Mouse (Mus musculus) T-cell, adult 2 months (primary cell): ENCODE results near the gene Afm.
A peak's percentile ranks its signal among the peaks of the same experiment; 100 is the strongest.

ENCODE experiments used
- DNase-seq: peaks from one replicate; pipeline ENCODE4 v3.0.0; 2022; ENCODE audit warnings: low spot score

Gene Afm

DNA sequence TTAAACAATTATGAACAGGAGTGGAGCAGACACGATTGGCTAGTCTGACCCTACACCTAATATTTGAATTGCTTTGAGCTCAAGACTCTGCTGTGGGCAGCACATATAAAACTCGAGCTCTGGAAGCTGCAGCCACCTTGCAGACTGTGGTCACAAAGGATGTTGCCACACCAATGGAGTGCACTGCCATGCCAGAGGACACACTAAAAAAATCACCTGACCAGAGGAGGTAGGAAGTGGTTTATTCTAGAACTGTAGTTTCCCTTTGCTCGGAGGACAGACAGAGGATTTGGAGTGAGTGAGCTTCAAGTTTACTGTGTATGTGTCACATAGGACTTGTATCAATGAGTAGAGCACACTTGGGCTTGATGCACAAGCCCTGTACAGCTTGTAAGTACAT, 37.3 kb downstream of the Afm start:
- no peak for DNase-seq

DNA sequence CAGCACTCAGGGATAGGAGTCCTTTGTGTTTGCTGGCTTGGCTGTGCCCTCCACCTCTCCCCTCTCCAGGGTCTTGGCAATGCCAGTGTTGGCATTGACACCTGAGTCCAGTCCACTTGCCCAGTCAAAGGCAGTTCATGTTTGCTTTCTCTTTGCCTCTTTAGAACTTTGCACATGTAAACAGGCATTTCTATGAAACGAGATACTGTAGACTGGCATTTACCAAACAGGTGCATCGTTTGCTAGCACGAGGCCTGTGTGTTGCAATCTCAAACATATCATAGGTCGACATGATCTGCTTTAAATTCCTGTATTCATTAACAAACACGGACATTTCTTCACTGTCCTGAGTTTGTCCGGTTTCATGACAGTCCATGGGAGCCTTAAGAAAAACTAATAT, 42.0 kb downstream of the Afm start, which contains the start of gene 5830473C10Rik:
Gene 5830473C10Rik, plus strand, starts transcription at position 365 of the 400 bp plus-strand sequence.
- DNase-seq = no peak

DNA sequence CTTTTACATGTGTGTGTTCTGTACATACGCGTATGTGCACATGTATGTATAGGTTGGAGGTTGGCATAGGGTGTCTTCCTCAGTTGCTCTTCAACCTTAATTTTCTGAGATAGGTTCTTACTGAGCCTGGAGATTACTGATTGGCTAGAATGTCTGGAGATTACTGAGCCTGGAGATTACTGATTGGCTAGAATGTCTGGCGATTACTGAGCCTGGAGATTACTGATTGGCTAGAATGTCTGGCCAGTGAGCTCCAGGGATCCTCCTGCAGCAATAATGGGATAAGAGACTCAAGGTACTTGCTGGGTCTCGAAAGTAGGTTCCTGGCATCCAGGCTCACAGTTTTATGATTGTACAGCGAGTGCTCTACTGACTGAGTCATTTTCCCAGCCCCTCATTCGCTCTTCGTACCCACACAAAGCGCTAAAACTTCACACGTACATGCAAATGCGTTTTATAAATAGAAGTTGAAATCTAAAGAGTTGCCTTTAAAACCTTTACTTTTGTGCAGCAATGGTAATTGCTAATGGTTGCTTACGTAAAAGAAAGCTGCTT, 43.1 kb downstream of the Afm start:
- DNase-seq = no peak

DNA sequence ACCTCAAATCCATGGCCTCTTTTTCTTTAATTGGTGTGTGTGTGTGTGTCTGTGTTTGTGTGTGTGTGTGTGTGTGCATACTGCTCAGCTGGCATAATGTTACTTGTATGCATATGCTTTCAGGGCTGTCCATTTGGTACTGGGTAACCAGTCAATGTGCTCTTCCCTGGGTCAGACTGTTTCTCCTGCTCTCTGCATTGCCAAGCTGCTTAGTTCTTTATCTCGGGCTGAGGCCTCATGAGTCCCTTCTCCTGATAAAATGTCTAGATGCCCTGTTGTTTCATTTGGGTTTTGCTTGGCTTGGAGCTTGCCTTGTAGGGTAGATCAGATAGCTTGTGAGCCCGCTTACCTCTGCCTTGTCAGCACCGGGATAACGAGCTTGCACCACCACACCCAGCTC, 44.1 kb downstream of the Afm start:
- no peak for DNase-seq

DNA sequence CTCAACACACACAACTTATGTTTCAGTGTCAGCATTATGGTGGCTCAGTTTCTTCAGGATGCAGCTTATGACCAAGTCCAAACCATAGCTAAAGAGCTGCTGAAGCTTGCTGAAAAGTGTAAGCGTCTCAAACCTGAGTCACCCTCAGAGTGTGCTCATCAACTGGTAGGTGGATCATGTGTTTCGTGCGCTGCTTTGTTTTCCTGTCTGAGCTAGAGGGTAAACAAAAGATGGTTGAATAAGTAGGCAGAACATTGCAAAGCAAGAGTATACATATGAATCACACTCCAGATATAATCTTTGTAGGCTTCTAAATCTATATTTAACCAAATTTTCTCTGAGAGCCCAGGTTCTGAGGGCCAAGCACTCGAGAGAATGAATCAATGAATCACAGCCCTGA, 45.4 kb downstream of the Afm start:
- DNase-seq = no peak

DNA sequence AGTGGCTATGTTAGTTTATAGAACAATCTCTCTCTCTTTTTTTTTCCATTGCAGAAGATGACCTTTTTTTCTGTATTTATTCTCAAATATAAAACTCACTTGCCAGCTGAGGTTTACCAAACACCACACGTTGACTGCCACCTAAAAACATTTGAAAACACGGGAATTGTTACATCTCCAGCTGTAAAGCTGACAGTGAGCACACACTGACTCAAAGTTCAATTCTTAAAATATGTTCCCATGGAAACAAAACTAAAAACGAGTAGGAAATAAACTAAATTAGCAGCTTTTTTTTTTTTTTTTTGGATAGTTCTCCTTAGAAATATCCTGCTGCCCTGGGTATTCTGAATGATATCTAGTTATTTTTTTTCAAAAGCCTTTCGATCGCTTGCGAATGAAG, 46.5 kb downstream of the Afm start:
- DNase-seq = no peak

DNA sequence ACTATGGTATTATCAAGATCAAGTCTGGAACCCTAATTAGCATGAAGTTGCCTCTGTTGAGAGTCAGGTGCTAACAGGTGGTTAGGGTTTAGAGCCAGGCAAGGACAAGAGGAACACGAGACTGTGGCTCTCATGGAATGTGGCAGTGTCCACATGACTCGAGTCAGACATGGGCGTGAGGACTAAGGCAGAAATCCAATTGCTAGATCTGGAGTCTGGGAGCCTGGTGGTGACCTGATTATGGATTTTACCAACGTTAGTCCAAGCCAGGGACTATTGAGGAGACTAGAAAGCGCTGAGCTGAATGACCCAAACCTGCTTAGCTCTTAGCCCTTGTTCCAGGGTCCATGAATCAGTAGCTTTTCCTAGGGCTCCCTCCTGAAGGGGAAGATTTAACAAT, 49.1 kb downstream of the Afm start:
- DNase-seq = no peak

DNA sequence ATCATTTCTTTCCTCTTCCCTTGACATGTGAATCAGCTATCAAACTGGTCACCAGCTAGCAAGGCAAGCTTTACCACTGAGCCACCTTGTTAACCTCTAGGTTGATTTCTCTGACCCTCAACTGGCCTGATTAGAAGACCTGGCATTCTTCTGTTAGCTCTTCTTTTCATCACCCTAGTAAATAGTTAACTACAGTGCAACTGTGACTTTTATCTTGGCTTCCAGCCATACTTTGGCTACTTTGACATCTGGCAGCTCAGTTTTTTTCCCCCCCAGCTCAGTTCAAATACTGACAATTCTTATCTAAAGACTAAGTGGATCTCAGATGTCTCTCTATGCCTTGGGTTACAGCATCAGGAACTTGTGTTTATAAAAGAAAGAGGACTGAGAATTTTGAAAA, 49.6 kb downstream of the Afm start:
- DNase-seq = no peak

DNA sequence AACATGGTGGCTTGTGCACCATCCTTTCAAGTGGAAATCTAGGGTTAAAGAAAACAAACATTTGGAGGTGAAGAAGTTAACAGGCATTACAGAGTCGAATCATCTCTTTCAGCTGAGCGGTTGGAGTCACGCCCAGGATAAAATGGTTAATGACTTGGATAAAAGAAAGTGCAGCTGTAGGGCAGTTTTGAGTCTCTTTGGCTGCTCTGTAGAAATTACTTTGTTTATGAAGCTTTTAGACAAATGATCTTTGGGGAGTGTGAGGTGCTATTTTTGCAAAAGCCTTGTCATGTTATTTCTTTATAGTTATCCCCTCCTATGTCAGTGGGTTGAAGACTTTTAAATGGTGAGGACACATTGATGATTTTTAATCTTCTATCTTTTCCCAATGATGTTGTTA, 52.5 kb downstream of the Afm start:
- no peak for DNase-seq

DNA sequence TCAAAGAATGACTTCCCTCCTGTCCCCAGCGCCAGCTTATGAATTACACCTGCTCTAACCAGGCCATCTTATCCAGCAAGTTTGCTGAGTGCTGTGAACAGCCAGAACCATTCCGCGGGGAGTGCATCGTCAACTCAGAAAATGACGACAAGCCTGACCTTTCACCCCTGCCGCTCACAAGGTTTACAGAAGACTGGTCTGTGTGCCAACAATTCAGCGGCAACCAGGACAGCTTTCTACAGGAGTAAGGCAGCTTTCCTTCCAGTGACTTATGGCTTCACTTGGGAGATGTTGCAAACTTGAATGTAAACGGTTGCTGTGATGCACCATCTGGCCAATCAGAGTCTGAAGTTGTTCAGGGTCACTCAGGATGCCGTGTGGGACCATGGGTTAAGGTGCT, 59.0 kb downstream of the Afm start:
- DNase-seq = no peak

DNA sequence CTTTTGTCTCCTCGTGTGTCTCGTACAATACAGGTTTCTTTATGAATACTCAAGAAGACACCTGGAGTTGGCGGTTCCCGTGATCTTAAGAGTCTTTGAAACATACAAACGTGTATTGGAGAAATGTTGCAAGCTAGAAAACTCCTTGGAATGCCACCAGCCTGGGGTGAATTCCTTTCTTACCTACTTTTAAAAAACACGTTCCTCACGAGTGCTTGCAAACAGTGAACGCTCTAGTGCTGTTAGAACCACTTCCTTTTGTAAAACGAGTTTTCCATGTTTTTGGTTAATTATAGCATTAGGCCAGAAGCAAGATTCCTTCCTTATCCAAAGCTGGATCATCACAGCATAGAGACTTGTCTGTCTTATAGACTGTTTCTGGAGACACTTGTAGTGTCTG, 60.8 kb downstream of the Afm start:
- DNase-seq = no peak

DNA sequence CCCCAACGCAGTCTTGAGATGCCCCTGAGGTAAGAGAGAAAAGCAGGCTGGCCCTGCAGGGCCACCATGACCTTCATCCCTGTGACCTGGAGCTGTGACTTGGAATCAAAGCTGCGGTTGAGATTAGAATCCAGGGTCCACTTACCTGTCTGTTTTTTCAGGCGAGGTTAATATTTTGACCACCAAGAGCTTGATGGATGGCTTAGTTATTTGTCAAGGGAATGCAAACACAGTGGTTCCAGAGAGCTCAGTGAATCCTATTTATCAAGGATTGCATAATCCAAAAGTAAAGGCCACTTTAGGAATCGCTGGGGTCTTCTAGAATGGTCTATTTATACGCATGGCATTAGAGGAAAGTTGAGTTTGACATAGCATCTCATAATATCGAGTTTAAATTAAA, 63.4 kb downstream of the Afm start:
- no peak for DNase-seq

DNA sequence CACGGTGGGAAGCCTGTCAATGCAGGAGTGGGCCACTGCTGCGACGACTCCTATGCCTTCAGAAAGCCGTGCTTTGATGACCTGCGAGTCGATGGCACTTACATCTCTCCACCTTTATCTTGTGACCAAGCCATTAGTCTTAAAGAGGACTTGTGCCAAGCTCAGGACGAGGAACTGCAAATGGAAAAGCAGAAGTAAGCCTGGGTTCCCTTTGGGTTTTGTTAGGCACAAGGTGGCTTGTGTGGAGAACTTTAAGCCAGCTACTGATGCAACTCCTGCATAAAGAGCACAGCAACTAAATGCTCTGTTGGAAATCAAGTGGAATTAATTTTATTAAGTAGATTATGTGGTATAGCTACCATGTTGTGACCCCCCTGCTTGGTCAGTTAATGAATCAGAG, 66.1 kb downstream of the Afm start:
- no peak for DNase-seq

DNA sequence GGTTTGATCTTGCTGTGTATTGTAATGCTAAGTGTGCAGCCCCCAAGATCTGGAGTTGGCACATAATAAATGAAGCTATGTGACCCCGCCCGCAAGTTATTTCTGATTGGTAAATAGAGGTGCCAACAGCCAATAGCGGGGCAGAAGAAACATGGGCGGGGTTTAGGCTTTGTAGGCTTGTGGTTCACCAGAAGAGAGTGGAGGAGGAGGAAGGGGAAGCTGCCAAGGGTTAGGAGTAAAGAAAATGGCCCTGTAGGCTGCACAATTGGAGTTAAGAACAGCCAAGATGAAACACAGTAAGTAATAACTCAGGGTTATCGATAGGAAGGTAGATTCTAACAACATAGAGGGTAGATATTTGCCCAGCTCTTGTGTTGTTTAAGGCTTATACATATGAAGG, 67.8 kb downstream of the Afm start:
- DNase-seq = no peak

DNA sequence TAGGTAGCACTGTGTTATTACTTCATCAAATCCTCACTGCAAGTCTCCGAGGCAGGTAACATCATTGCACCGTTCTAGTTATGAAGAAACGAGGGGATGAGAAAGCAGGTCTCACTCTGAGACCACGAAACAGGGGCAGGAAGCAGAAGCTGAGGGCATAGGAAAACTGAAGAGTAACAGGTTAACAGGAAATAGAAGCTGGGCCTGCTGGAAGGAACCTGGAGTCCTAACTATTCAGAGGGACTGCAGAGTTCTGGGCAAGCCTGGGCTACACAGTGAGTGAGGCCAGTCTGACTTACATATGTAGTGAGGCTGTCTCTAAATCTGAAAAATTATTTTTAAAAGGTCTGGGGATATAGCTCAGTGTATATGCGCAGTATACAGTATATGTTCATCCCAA, 69.4 kb downstream of the Afm start:
- no peak for DNase-seq

DNA sequence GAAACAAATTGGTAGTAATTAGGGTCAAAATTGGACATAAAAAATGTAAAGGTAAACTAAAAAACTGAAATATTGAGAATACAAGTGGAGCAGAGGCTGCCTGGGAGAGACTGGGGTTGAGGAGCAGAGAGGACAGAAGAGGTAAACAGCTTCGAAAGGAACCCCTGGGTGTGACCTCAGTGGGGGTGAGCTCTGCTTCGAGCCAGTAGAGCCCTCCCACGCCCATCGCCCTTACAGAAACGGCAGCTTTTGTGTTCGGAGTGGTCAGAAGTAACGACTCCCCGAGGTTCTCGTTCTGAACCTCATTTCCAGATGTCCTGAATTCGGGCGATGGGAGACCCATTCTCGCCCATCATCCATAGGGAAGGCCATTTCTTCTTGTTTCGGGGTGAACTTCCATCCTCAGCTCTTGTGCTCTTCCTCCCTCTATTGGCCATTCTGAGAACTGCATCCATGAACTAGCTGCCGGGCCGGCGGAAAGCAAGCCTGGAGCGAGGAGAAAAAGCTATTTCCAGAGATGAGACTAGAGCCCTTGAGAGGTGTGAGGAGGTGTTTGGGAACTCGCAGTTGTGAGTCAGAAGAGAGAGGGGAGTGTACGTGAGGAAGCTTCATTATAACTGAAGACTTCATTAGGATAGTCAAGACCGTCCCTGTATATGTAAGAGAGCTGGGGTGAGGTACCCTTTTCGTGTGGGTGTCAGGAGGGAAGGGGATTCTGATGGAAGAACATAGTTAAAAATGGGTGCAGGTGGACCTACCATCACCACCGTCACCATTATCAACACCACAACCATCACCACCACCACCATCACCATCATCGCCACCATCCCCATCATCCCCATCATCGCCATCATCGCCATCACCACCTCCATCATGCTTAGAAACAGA, 70.2 kb downstream of the Afm start:
- DNase-seq = peak; percentile 31

DNA sequence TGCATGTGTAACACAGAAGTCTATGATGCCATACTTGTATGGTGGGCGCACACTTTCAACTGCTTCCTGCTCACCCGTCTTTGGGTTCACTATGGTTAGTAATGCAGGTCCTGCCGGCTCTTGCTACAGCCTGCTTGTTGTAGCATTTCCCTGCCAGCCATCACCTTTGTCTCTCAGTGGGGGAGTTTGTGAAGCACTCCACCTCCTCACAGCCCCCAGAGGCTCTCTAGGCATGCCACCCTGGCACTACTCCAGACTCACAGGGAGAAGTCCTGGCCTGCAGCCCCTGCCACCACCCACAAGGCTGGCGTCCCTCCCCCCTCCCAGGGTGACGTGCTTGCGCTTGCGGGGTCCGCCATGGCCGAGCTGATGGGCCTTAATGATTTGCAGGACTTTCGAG, 71.9 kb downstream of the Afm start:
- DNase-seq = no peak

DNA sequence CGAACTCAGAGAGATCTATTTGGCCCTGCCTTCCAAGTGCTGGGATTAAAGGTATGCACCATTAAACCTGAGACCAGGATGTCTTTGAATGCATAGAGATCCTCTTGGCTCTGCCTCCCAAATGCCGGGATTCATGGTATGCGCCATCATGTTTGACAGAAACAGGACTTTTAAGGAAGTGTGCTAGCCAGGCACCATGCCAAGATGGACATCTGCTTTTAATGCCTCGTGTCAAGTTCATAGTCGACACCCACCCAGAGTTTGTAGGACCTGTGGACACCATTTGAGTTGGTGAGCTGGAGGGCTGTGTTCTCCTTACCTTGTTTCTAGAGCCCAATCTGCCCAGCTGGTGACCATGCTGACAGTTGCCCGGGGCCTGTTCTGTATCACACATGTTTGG, 73.2 kb downstream of the Afm start:
- no peak for DNase-seq

DNA sequence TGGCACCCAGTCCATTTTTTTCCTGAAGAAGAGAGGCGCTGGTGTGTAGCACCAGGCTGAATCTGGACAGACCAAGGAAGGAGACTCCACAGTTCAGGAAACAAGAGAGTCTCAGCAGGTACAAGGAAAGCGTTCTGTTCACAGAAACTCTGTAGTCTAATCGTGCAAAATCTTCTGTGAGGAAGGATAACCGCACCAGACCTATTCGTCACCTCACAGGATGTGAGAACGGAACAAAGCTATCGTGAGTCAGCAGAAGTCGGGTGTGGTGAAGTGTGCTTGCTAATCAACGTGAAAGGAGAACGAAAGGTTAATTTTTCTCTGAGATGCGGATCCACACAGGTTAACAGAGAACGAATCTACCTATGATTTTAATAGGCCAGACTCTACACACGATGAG, 76.2 kb downstream of the Afm start:
- no peak for DNase-seq

DNA sequence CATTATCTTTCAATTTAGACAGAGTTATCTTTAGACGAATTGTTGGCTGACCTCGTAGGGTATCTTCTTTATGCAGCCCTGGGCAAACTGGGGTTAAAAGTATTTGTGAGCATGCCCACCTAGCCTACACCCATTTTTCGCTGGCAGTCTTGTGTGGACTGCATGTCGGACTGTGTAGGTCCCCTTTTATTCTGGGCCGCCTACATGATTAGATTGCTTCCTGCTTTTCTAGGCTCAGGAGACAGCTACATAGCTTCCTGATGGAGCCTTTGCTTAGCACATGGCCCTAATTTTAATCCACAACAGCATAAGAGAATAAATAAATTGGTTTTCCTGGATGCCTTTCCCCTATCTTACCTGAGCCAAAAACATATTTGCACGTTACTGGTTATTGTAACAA, 77.4 kb downstream of the Afm start:
- no peak for DNase-seq

DNA sequence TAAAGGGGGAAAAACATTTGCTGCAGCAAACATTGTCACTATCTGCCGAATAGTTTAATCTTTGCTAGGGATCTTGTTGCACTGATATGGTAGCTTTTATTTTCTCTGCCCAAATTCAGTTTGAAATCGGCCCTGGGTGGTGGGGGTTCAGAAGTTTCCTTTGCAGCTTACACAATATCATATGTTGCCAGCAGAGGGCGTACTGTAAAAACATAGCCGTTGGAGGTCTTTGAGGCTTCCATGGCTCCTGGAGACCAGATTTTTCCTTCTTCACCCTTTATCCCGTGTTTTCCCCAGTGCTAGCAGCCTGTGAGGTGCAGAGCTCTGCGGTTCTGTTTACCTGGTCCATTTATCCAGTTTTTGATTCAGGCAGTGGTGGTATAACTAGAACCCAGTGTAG, 82.7 kb downstream of the Afm start:
- no peak for DNase-seq
